ENCODE assay signal across 10 mouse cellular contexts in genomic region chr17:73808431-73808830, GRCm38 (mm10). TPM values are rescaled to one million over a fixed set of nuclear protein-coding genes. Genes with fewer than 3 reads are reported as not detected.
DNase-seq lines count a peak whose midpoint lies in the region; ATAC-seq and TF ChIP-seq lines count a peak whose summit lies in the region.
"Had no signal": no experiment of that assay in that cellular context is flagged by ENCODE, and none has a peak within 500 bp of the region (broad histone marks: within the 10 kb centered on the region; RNA-seq: fewer than 3 reads in every experiment).

No protein-coding gene starts in this region.

- ATAC-seq in embryonic facial prominence, embryonic 14.5 days (ENCODE audit: low read depth): no peak
- ATAC-seq in activated CD4-positive, CD25-positive, alpha-beta regulatory T cell, adult 4 months: no peak
- no peak for ATAC-seq in hindbrain, embryonic 11.5 days (ENCODE audit: low FRiP score)

- H3K27ac ChIP-seq in embryonic facial prominence, embryonic 14.5 days (replicated peaks; ENCODE audit: low read depth, low read length): no peak overlapping the region
- no peak overlapping the region for H3K27ac ChIP-seq in embryonic facial prominence, embryonic 10.5 days (replicated peaks)
- H3K27ac ChIP-seq in cortical plate, adult 2 months (ENCODE audit: insufficient read depth, low read length): peak overlapping the region; percentile 66
- no peak overlapping the region for H3K27ac ChIP-seq in hindbrain, embryonic 11.5 days (ENCODE audit: low read depth, low read length)
- H3K27ac ChIP-seq: midbrain, embryonic 12.5 days had no signal

- DNase-seq in embryonic facial prominence, embryonic 14.5 days (ENCODE audit: low spot score): peak; percentile 50
- DNase-seq in embryonic facial prominence, embryonic 10.5 days (ENCODE audit: low spot score): no peak
- DNase-seq in kidney, postnatal 36 days: peak; percentile 59 to 75
- peak; percentile 84 for DNase-seq in lung, postnatal 10 days
- no peak for DNase-seq in heart, postnatal 14 days
- DNase-seq in hindbrain, embryonic 11.5 days (ENCODE audit: low spot score): no peak
- DNase-seq: embryo, embryonic 11 days had no signal

- intact Hi-C loops in heart, postnatal 14 days (cut with DNase I): no loop called here

- H3K4me2 ChIP-seq in embryonic facial prominence, embryonic 14.5 days (ENCODE audit: low read depth, low read length): no peak overlapping the region
- no peak overlapping the region for H3K4me2 ChIP-seq in hindbrain, embryonic 11.5 days (replicated peaks; ENCODE audit: low read depth, low read length)
- H3K4me2 ChIP-seq: midbrain, embryonic 12.5 days had no signal

- H3K9me3 ChIP-seq in embryonic facial prominence, embryonic 14.5 days (ENCODE audit: control insufficient read depth, low read length): no peaks in the 10 kb centered on the region
- no peaks in the 10 kb centered on the region for H3K9me3 ChIP-seq in embryonic facial prominence, embryonic 10.5 days
- no peaks in the 10 kb centered on the region for H3K9me3 ChIP-seq in hindbrain, embryonic 11.5 days (ENCODE audit: control insufficient read depth, low read length)
- H3K9me3 ChIP-seq: midbrain, embryonic 12.5 days had no signal

- H3K36me3 ChIP-seq in embryonic facial prominence, embryonic 14.5 days (ENCODE audit: control insufficient read depth, insufficient read depth, low read length): no peaks in the 10 kb centered on the region
- no peaks in the 10 kb centered on the region for H3K36me3 ChIP-seq in embryonic facial prominence, embryonic 10.5 days (replicated peaks)
- no peaks in the 10 kb centered on the region for H3K36me3 ChIP-seq in hindbrain, embryonic 11.5 days (ENCODE audit: control insufficient read depth, insufficient read depth, low read length)
- H3K36me3 ChIP-seq: midbrain, embryonic 12.5 days had no signal

- WGBS in embryonic facial prominence, embryonic 14.5 days: 63% methylated on average over 6 of the region's 6 CpGs
- WGBS in embryonic facial prominence, embryonic 10.5 days: 82% methylated on average over 6 of the region's 6 CpGs
- 84% methylated on average over 6 of the region's 6 CpGs for WGBS in hindbrain, embryonic 11.5 days

- H3K4me1 ChIP-seq in embryonic facial prominence, embryonic 14.5 days (ENCODE audit: control insufficient read depth, insufficient read depth, low read length): no peaks in the 10 kb centered on the region; the same call in 1 of the 2 replicates
- H3K4me1 ChIP-seq in embryonic facial prominence, embryonic 10.5 days: peaks cover 23% of the 10 kb centered on the region
- peaks cover 20% of the 10 kb centered on the region for H3K4me1 ChIP-seq in cortical plate, adult 2 months (ENCODE audit: control insufficient read depth, insufficient read depth, low read length)
- no peaks in the 10 kb centered on the region for H3K4me1 ChIP-seq in hindbrain, embryonic 11.5 days (replicated peaks; ENCODE audit: control insufficient read depth, insufficient read depth, low read length)

- no peak for TF ChIP-seq CTCF in cortical plate, adult 2 months (IDR thresholded peaks at IDR 0.05; ENCODE audit: extremely low read depth, insufficient read depth, low read length)

- H3K27me3 ChIP-seq in embryonic facial prominence, embryonic 14.5 days (replicated peaks; ENCODE audit: control insufficient read depth, insufficient read depth, low read length): 0 out of 2 replicates have a peak, but pooled peaks cover 2% of the 10 kb centered on the region
- no peaks in the 10 kb centered on the region for H3K27me3 ChIP-seq in embryonic facial prominence, embryonic 10.5 days (replicated peaks; ENCODE audit: low read depth, poor library complexity, severe bottlenecking)
- H3K27me3 ChIP-seq in hindbrain, embryonic 11.5 days (ENCODE audit: control insufficient read depth, insufficient read depth, low read length): no peaks in the 10 kb centered on the region
- H3K27me3 ChIP-seq: midbrain, embryonic 12.5 days had no signal

- no peak overlapping the region for H3K9ac ChIP-seq in embryonic facial prominence, embryonic 14.5 days (ENCODE audit: low read depth, low read length)
- H3K9ac ChIP-seq in hindbrain, embryonic 11.5 days (ENCODE audit: low read depth, low read length): no peak overlapping the region
- H3K9ac ChIP-seq: midbrain, embryonic 12.5 days had no signal

- H3K4me3 ChIP-seq in embryonic facial prominence, embryonic 14.5 days (ENCODE audit: low read depth, low read length): no peak overlapping the region
- H3K4me3 ChIP-seq in embryonic facial prominence, embryonic 10.5 days: no peak overlapping the region
- no peak overlapping the region for H3K4me3 ChIP-seq in cortical plate, adult 2 months (ENCODE audit: insufficient read depth, low read length)
- no peak overlapping the region for H3K4me3 ChIP-seq in hindbrain, embryonic 11.5 days (ENCODE audit: low read depth, low read length)
- H3K4me3 ChIP-seq: midbrain, embryonic 12.5 days had no signal

- TF ChIP-seq POLR2A in cortical plate, adult 2 months (IDR thresholded peaks at IDR 0.05; ENCODE audit: extremely low read depth, insufficient read depth, low read length): peak; percentile 42; the same call in 1 of the 2 replicates

RNA-seq across cellular contexts. Expression of gene Ehd3, which starts 4.5 kb away (rescaled TPM):
- polyA plus RNA-seq in embryonic facial prominence, embryonic 14.5 days (2014; fragmentation: Nextera tagmentation; extraction: Ambion mirVana): 4.0 and 4.1 TPM in 2 replicates
- polyA plus RNA-seq in embryonic facial prominence, embryonic 10.5 days (2016; fragmentation: Nextera tagmentation; extraction: Ambion mirVana): 8.9 and 9.6 TPM in 2 replicates
- 50.1 and 56.6 TPM in 2 replicates for polyA plus RNA-seq in cortical plate, adult 2 months (2012; rRNA removed)
- total RNA-seq in heart, postnatal 14 days (2021): 1 to 10 TPM; 3.9 to 4.2 TPM
- polyA plus RNA-seq in activated CD4-positive, CD25-positive, alpha-beta regulatory T cell, adult 4 months (2017; shearing (Covaris generic)): 10 to 100 TPM; 41.0 to 58.1 TPM
- 7.0 and 8.3 TPM in 2 replicates for polyA plus RNA-seq in hindbrain, embryonic 11.5 days (2014; fragmentation: Nextera tagmentation; extraction: Ambion mirVana)

Comparison
In these comparisons a context has a peak if more than half of its experiments do, and no peak if none do; other contexts are left out.
1. DNase-seq: peak in embryonic facial prominence, embryonic 14.5 days (single experiment), kidney, postnatal 36 days (2 of 2) and lung, postnatal 10 days (single experiment); none in embryonic facial prominence, embryonic 10.5 days (single experiment), heart, postnatal 14 days (0 of 2) and hindbrain, embryonic 11.5 days (single experiment).